Mouse (Mus musculus) CH12.LX (cell line): ENCODE measurements at regions not wholly inside any gene's neighbourhood (a gene's known extent, or its start where the extent isn't known, plus 50 kb on each side); places are given as distances from the start of the nearest gene placed in this dataset.

Experiments used
- CHD1 ChIP-seq: IDR thresholded peaks from 2 replicates; pipeline ENCODE4 v1.6.1; 2012; ENCODE audit warnings: low read depth, low read length, improper control_type of control experiment, inconsistent platforms
- CTCF ChIP-seq, 2 experiments: IDR thresholded peaks in 1 of 2; conservative IDR thresholded peaks in 1 of 2; 2 replicates each; pipeline ENCODE4 v1.5.1; 2011 to 2012; ENCODE audit warnings: low read depth in 2 of 2, low read length in 2 of 2, improper control_type of control experiment in 1 of 2, inconsistent platforms in 1 of 2, mild to moderate bottlenecking in 1 of 2, moderate library complexity in 1 of 2
- EP300 ChIP-seq: IDR thresholded peaks from 2 replicates; pipeline ENCODE4 v1.6.1; 2011; ENCODE audit warnings: low read length, improper control_type of control experiment
- ETS1 ChIP-seq: conservative IDR thresholded peaks from 2 replicates; pipeline ENCODE4 v1.6.1; 2012; ENCODE audit warnings: low read depth, mild to moderate bottlenecking, inconsistent platforms, low read length, improper control_type of control experiment, moderate library complexity
- JUND ChIP-seq: conservative IDR thresholded peaks from 2 replicates; pipeline ENCODE4 v1.6.1; 2011; ENCODE audit warnings: low read depth, low read length, improper control_type of control experiment
- MAX ChIP-seq: IDR thresholded peaks from 2 replicates; pipeline ENCODE4 v1.6.1; 2011; ENCODE audit warnings: low read length, improper control_type of control experiment
- MYC ChIP-seq: IDR thresholded peaks from 2 replicates; pipeline ENCODE4 v1.6.1; 2011; ENCODE audit warnings: low read depth, mild to moderate bottlenecking, improper control_type of control experiment, low read length
- POLR2A ChIP-seq: IDR thresholded peaks from 2 replicates; pipeline ENCODE4 v1.6.1; 2011; ENCODE audit warnings: low read depth, mild to moderate bottlenecking, improper control_type of control experiment, low read length
- POLR2AphosphoS2 ChIP-seq: IDR thresholded peaks from 2 replicates; pipeline ENCODE4 v1.6.1; 2011; ENCODE audit warnings: low read depth, low read length, improper control_type of control experiment

DNA sequence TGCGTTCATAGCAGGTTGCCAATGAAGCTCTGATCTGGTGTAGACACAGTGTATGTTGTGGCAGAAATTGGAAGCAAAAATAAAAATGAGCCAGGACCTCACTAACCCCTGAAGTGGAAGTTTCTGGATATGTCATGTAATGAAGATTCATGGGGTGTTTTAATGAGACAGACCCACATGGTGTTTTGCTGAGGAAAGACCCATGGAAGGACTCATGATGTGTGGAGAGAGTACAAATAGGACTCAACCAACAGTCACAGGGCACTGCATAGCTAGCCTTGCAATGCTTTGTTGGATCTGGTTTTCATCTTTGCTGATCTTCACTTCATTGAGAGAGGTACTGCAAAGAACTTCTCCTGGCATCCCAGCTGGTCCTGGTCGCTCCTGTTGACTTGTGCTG is 2399.2 kb upstream of the Gm7489 start:
- no peak for TF ChIP-seq CTCF (conservative IDR thresholded peaks at IDR 0.05 in 1 of 2, IDR thresholded peaks at IDR 0.05 in 1 of 2; ENCODE audit: low read depth in 2 of 2, low read length in 2 of 2)
- no peak for TF ChIP-seq POLR2A
- TF ChIP-seq CHD1 = no peak
- TF ChIP-seq JUND = no peak
- no peak for TF ChIP-seq ETS1
- no peak for TF ChIP-seq EP300
- no peak for TF ChIP-seq MYC
- no peak for TF ChIP-seq POLR2AphosphoS2
- TF ChIP-seq MAX = no peak
